Mouse (Mus musculus): Measurements from ENCODE around the gene Rhno1. TPM values are rescaled to one million over a fixed set of nuclear protein-coding genes. Genes with fewer than 3 reads are reported as not detected.

Rhno1 gene
- total RNA-seq, 2 experiments from 2014 or later = 17.8 TPM

Other genes starting within 250 kb of the Rhno1 start
- 10 to 100 TPM; 47.5 to 62.9 TPM for gene Tspan9, start 219.3 kb downstream of the Rhno1 start, total RNA-seq (2021)
- 1 to 10 TPM in 1 of 2 experiments, under 1 TPM in 1; 0.39 to 1.2 TPM for gene Tead4, start 62.1 kb downstream of the Rhno1 start, total RNA-seq (2021)
- gene Tulp3, start 7.1 kb downstream of the Rhno1 start, total RNA-seq (2021) = 10 to 100 TPM; 14.3 to 21.9 TPM
- gene Foxm1, start 56 bp upstream of the Rhno1 start, total RNA-seq (2021) = 1 to 10 TPM; 1.2 TPM
- gene Tex52, start 12.5 kb upstream of the Rhno1 start, total RNA-seq (2021) = 1 to 10 TPM; 1.1 TPM
- 1 to 10 TPM in 1 of 2 experiments, not detected in 1; 1.0 TPM for gene Gm44596, start 12.6 kb upstream of the Rhno1 start, total RNA-seq (2021)
- 10 to 100 TPM in 1 of 2 experiments, 1 to 10 TPM in 1; 9.4 to 11.9 TPM for gene Nrip2, start 36.4 kb upstream of the Rhno1 start, total RNA-seq (2021)
- 10 to 100 TPM; 29.7 to 30.7 TPM for gene Itfg2, start 62.0 kb upstream of the Rhno1 start, total RNA-seq (2021)
- gene Fkbp4, start 75.8 kb upstream of the Rhno1 start, total RNA-seq (2021) = 100 to 1,000 TPM; 115 to 118 TPM
- not detected for gene Pzp, start 163.8 kb upstream of the Rhno1 start, total RNA-seq (2021)
- gene A2ml1, start 218.7 kb upstream of the Rhno1 start, total RNA-seq (2021) = 10 to 100 TPM; 11.5 to 15.1 TPM